Mouse (Mus musculus): Measurements from ENCODE around the gene Abhd15. TPM values are rescaled to one million over a fixed set of nuclear protein-coding genes. Genes with fewer than 3 reads are reported as not detected.

The Abhd15 gene
- polyA plus RNA-seq, 1 experiment from 2014 or later: 4.3 TPM

DNA sequence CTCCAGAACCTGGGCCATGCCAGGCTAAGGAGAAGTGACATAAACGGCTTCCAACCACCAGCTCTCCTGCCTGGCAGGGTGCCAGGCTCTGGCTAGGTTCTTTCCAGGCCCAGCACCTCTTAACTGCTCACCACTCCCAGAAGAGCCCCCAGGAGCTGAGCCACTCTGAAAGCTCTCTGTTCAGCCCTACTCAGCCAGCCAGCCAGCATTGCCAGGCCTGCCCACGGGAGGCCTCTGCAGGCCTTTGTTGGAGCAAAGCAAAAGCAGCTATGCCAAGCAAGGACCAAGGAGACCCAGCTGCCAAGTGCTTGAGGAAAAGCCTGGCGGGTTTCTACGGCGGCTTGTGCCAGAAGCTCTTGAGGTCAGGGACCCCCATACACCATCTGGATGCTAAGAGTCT, 28.1 kb upstream of the Abhd15 start:
- H3K4me3 ChIP-seq (ENCODE audit: low read depth, low read length): no peak overlapping the region
- no peaks in the 10 kb centered on the region for H3K27me3 ChIP-seq (replicated peaks; ENCODE audit: insufficient read depth, low read length)
- no peaks in the 10 kb centered on the region for H3K9me3 ChIP-seq (ENCODE audit: low read length)
- no peaks in the 10 kb centered on the region for H3K36me3 ChIP-seq (ENCODE audit: insufficient read depth, low read length)
- peaks cover 21% of the 10 kb centered on the region for H3K4me1 ChIP-seq (ENCODE audit: insufficient read depth, low read depth, low read length)
- no peak overlapping the region for H3K27ac ChIP-seq (ENCODE audit: low read length)
- no peak overlapping the region for H3K9ac ChIP-seq (replicated peaks; ENCODE audit: low read depth)
- 42% methylated on average over 5 of the region's 5 CpGs for WGBS
- ATAC-seq: no peak
- TF ChIP-seq CTCF (IDR thresholded peaks at IDR 0.05): peak; percentile 23; the same call in 1 of the 2 replicates
- TF ChIP-seq EP300 (IDR thresholded peaks at IDR 0.05): no peak
- no peak for DNase-seq (ENCODE audit: low spot score)
- H3K4me2 ChIP-seq (replicated peaks; ENCODE audit: low read depth, low read length): no peak overlapping the region

DNA sequence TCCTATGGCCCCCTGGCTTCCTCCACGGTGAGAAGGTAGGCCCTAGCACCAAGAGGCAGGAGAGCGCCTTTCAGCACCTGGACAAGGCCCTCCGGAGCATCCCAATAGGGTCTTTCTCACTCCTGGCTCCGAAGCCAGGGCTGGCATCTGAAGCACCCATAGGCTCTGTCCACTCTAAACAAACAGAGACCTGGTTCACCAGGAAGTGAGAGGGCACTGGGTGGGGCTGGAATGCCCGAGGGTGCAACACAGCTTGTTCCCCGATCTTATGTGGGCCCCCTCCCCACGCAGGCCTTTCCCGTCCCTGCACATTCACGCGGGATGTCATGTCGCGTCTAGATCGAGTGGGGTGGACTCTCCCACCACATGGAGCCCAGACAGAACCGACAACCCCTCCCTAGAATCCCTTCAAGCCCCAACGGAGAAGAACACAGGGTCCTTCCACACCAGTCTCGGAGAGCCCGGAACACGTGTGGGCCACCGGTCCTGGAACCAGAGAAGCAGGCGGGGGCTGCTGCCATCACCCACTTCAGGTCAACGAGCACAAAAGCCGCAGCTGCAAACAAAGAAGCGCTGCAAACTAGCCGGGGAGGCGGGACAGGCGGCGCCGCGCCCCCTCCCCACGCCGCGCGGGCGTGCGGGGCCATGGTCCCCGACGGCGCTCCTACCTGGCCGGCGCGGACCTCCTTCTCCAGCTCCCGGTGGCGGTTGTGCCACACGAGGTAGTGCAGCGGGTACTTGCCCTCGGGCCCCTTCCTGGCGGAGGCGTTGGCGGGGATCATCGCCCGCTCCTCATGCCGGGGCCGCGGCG, 25.9 kb upstream of the Abhd15 start:
- no peak overlapping the region for H3K27ac ChIP-seq (ENCODE audit: low read length)
- no peaks in the 10 kb centered on the region for H3K36me3 ChIP-seq (ENCODE audit: insufficient read depth, low read length)
- peaks cover 25% of the 10 kb centered on the region for H3K4me1 ChIP-seq (ENCODE audit: insufficient read depth, low read depth, low read length)
- peak overlapping the region; percentile 48 for H3K9ac ChIP-seq (replicated peaks; ENCODE audit: low read depth)
- H3K4me2 ChIP-seq (replicated peaks; ENCODE audit: low read depth, low read length): peak overlapping the region; percentile 99
- DNase-seq (ENCODE audit: low spot score) (peak; percentile 25), ATAC-seq (no peak)
- TF ChIP-seq EP300 (IDR thresholded peaks at IDR 0.05) (no peak), CTCF (IDR thresholded peaks at IDR 0.05) (no peak)
- 6% methylated on average over 42 of the region's 55 CpGs for WGBS
- no peaks in the 10 kb centered on the region for H3K9me3 ChIP-seq (ENCODE audit: low read length)
- no peaks in the 10 kb centered on the region for H3K27me3 ChIP-seq (replicated peaks; ENCODE audit: insufficient read depth, low read length)
- H3K4me3 ChIP-seq (ENCODE audit: low read depth, low read length): peak overlapping the region; percentile 78

DNA sequence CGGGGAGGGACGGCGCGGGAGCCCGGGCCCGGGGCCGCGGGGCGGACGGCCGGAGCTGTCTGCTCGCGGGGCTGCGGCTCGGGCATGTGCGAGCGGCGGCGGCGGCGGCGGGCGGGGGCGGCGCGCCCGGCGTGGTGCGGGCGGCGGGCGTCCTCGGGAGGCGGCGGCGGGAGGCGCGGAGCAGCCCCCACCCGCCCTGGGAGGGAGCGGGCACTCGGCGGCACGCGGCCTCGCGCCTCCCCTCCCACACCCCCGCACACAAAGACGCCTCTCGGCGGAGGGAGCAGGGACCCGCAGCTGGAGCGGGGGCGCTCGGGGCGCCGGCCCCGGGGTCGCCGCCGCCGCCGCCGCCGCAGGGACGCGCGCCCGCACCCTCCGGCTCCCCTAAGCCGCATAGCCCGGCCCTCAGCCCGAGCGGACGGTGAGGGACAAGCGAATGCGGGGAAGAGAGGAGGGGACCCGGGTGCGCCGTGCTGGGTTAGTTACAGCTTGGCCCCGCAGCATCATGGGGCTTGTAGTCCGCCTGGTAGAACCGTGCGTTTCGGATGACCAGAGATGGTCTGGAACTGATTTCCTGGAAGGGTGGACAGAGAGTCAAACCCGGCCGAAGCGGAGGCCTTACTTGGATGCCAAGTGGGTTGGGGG, 25.2 kb upstream of the Abhd15 start, which contains the start of gene Ankrd13b:
Ankrd13b (minus strand) TSS at position 88 of the 645 bp plus-strand sequence.
- Histone ChIP-seq H3K9me3 (ENCODE audit: low read length) (no peaks in the 10 kb centered on the region), H3K4me3 (ENCODE audit: low read depth, low read length) (peak within 1 kb of the TSS; percentile 78), H3K9ac (replicated peaks; ENCODE audit: low read depth) (peak within 1 kb of the TSS; percentile 48), H3K4me1 (ENCODE audit: insufficient read depth, low read depth, low read length) (peaks cover 30% of the 10 kb centered on the region), H3K36me3 (ENCODE audit: insufficient read depth, low read length) (no peaks in the 10 kb centered on the region), H3K27ac (ENCODE audit: low read length) (peak within 1 kb of the TSS; percentile 32; the same call in 1 of the 2 replicates), H3K4me2 (replicated peaks; ENCODE audit: low read depth, low read length) (peak within 1 kb of the TSS; percentile 99), H3K27me3 (replicated peaks; ENCODE audit: insufficient read depth, low read length) (no peaks in the 10 kb centered on the region)
- 4% methylated on average over 32 of the region's 87 CpGs for WGBS
- TF ChIP-seq EP300 (IDR thresholded peaks at IDR 0.05) (no peak), CTCF (IDR thresholded peaks at IDR 0.05) (no peak)
- ATAC-seq (peak; percentile 27; the same call in 1 of the 2 replicates), DNase-seq (ENCODE audit: low spot score) (peak; percentile 77)

DNA sequence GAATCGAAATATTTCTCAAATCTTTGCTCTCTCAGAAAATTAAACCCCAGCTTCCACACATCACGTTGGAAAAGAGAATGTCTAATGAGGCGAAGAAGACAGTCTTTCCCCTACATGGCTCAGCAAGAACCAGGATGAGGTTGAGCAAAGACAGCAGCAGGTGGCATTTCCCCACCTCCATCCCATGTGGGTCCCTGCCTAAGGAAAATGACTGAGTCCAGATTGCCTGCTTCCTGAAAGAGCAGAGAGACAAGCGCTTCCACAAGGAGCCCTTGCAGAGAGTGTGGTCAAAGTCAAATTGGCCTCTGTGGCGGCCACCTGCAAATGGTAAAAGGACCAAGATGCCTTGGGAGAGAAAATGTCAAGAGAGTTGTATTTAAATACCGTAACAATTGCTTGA, 24.5 kb upstream of the Abhd15 start:
- WGBS: 71% methylated on average over 6 of the region's 6 CpGs
- H3K27me3 ChIP-seq (replicated peaks; ENCODE audit: insufficient read depth, low read length): no peaks in the 10 kb centered on the region
- peak overlapping the region; percentile 32; the same call in 1 of the 2 replicates for H3K27ac ChIP-seq (ENCODE audit: low read length)
- TF ChIP-seq EP300 (IDR thresholded peaks at IDR 0.05) (no peak), CTCF (IDR thresholded peaks at IDR 0.05) (no peak)
- no peak for ATAC-seq
- no peak overlapping the region for H3K4me2 ChIP-seq (replicated peaks; ENCODE audit: low read depth, low read length)
- no peaks in the 10 kb centered on the region for H3K36me3 ChIP-seq (ENCODE audit: insufficient read depth, low read length)
- H3K9me3 ChIP-seq (ENCODE audit: low read length): no peaks in the 10 kb centered on the region
- H3K4me3 ChIP-seq (ENCODE audit: low read depth, low read length): no peak overlapping the region
- peaks cover 30% of the 10 kb centered on the region for H3K4me1 ChIP-seq (ENCODE audit: insufficient read depth, low read depth, low read length)
- no peak overlapping the region for H3K9ac ChIP-seq (replicated peaks; ENCODE audit: low read depth)
- DNase-seq (ENCODE audit: low spot score): no peak

DNA sequence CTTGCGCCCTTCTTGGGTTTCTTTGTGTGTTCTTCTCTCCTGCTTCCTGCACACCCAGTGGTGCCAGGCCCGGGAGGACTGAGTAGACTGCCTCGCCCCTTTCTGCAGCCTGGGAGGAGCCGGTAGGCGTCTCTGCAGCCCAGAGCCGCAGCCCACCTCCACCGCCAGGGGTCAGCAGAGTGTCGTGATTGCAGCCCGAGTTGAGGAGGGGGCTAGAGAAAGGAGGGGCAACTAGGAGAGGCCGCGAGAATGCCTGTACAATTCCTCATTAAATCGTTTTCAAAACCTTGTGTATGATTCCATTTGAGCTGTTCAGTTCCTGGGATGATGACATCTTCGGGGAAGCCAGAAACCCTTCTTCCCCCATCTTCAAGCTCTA, 23.8 kb upstream of the Abhd15 start:
- H3K36me3 ChIP-seq (ENCODE audit: insufficient read depth, low read length): no peaks in the 10 kb centered on the region
- peak overlapping the region; percentile 85 for H3K4me2 ChIP-seq (replicated peaks; ENCODE audit: low read depth, low read length)
- H3K27ac ChIP-seq (ENCODE audit: low read length): peak overlapping the region; percentile 91
- DNase-seq (ENCODE audit: low spot score) (peak; percentile 95), ATAC-seq (peak; percentile 71)
- no peaks in the 10 kb centered on the region for H3K9me3 ChIP-seq (ENCODE audit: low read length)
- peak overlapping the region; percentile 31 for H3K4me3 ChIP-seq (ENCODE audit: low read depth, low read length)
- peaks cover 36% of the 10 kb centered on the region for H3K4me1 ChIP-seq (ENCODE audit: insufficient read depth, low read depth, low read length)
- TF ChIP-seq EP300 (IDR thresholded peaks at IDR 0.05) (no peak), CTCF (IDR thresholded peaks at IDR 0.05) (peak; percentile 99)
- under 1% methylated on average over 13 of the region's 13 CpGs for WGBS
- H3K9ac ChIP-seq (replicated peaks; ENCODE audit: low read depth): no peak overlapping the region
- no peaks in the 10 kb centered on the region for H3K27me3 ChIP-seq (replicated peaks; ENCODE audit: insufficient read depth, low read length)

DNA sequence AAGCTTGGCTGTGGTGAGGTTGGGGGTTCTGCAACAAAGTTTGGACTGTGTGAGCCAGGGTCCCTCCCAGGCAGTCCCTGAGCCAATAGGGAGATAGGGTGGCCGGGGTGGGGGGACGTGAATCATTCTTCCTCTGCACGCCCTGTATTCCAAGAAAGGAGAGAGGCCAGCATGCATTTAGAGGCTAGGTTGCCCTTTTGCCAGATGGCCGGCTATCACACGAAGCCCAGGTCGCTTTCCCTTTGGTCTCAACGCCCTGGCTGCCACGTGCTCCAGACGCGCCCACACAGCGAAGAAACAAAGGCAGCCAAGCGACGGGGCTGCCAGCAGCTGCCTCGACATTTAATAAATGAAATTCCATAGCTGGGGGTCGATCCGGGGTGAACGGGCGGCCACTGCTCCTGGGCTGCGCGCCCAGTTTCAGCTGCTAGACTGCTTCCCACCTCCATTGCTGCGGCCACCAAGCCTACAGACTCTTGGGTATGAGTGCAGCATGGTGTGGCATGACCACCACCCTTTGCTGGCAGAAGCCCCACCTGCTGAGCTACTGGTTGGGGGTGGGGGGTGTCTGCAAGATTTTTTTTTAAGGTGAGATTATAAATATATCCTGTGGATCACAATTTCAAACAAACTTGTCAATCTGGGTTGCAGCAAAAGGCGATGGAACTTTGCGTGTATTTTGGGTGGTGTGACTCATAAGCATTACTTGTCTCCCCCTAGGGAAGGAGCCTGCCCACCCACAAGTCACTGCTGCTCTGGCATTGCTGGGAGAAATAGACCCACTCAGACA, 23.2 kb upstream of the Abhd15 start:
- Histone ChIP-seq H3K9ac (replicated peaks; ENCODE audit: low read depth) (no peak overlapping the region), H3K4me3 (ENCODE audit: low read depth, low read length) (peak overlapping the region; percentile 51), H3K27ac (ENCODE audit: low read length) (peak overlapping the region; percentile 91), H3K9me3 (ENCODE audit: low read length) (no peaks in the 10 kb centered on the region), H3K4me1 (ENCODE audit: insufficient read depth, low read depth, low read length) (peaks cover 36% of the 10 kb centered on the region), H3K4me2 (replicated peaks; ENCODE audit: low read depth, low read length) (peak overlapping the region; percentile 85), H3K27me3 (replicated peaks; ENCODE audit: insufficient read depth, low read length) (no peaks in the 10 kb centered on the region), H3K36me3 (ENCODE audit: insufficient read depth, low read length) (no peaks in the 10 kb centered on the region)
- ATAC-seq (peak; percentile 68), DNase-seq (ENCODE audit: low spot score) (peak; percentile 87)
- 2% methylated on average over 23 of the region's 23 CpGs for WGBS
- TF ChIP-seq CTCF (IDR thresholded peaks at IDR 0.05) (no peak), EP300 (IDR thresholded peaks at IDR 0.05) (peak; percentile 13; the same call in 1 of the 2 replicates)
